Mouse (Mus musculus): ENCODE results near the gene 1700029H14Rik. TPM values are rescaled to one million over a fixed set of nuclear protein-coding genes. Genes with fewer than 3 reads are reported as not detected.

Gene 1700029H14Rik
- polyA plus RNA-seq, 1 experiment from 2014 or later: not detected

Other genes with a start within 250 kb of the 1700029H14Rik start
- gene Tfdp1, start 223.7 kb downstream of the 1700029H14Rik start, polyA plus RNA-seq (2015; fragmentation: Nextera tagmentation; extraction: Ambion mirVana): 96.5 and 96.8 TPM in 2 replicates
- gene Atp4b, start 165.6 kb downstream of the 1700029H14Rik start, polyA plus RNA-seq (2015; fragmentation: Nextera tagmentation; extraction: Ambion mirVana): not detected in 2 replicates
- gene Grk1, start 157.4 kb downstream of the 1700029H14Rik start, polyA plus RNA-seq (2015; fragmentation: Nextera tagmentation; extraction: Ambion mirVana): not detected in 2 replicates
- 1.00 and 1.2 TPM in 2 replicates for gene Tmem255b, start 127.3 kb downstream of the 1700029H14Rik start, polyA plus RNA-seq (2015; fragmentation: Nextera tagmentation; extraction: Ambion mirVana)
- gene Gas6, start 68.0 kb downstream of the 1700029H14Rik start, polyA plus RNA-seq (2015; fragmentation: Nextera tagmentation; extraction: Ambion mirVana): 52.1 and 53.8 TPM in 2 replicates
- gene Rasa3, start 115.1 kb upstream of the 1700029H14Rik start, polyA plus RNA-seq (2015; fragmentation: Nextera tagmentation; extraction: Ambion mirVana): 33.5 and 43.1 TPM in 2 replicates
- 1.3 and 1.6 TPM in 2 replicates for gene Cfap97d2, start 143.4 kb upstream of the 1700029H14Rik start, polyA plus RNA-seq (2015; fragmentation: Nextera tagmentation; extraction: Ambion mirVana)
- gene Cdc16, start 195.2 kb upstream of the 1700029H14Rik start, polyA plus RNA-seq (2015; fragmentation: Nextera tagmentation; extraction: Ambion mirVana): 150 and 155 TPM in 2 replicates
- gene Upf3a, start 223.2 kb upstream of the 1700029H14Rik start, polyA plus RNA-seq (2015; fragmentation: Nextera tagmentation; extraction: Ambion mirVana): 39.5 and 41.9 TPM in 2 replicates